Mouse (Mus musculus) midbrain, embryonic 12.5 days (tissue): Measurements from ENCODE around the gene Tubg1. TPM values are rescaled to one million over a fixed set of nuclear protein-coding genes. Genes with fewer than 3 reads are reported as not detected.
"Not testable (repeated sequence)": the region's sequence is repeated elsewhere in the genome, so short reads cannot be mapped to it uniquely, and the experiment has no call there.

Experiments used
- ATAC-seq: fragments of 200-750 bp; cut with Nextera tagmentation; 2 replicates; pipeline ENCODE4 v1.8.0; 2017; ENCODE audit warnings: low read depth, moderate TSS enrichment, moderate library complexity; ENCODE audit not compliant: low FRiP score
- H3K27ac ChIP-seq: fragments of 300-500 bp; sonication (generic); replicated peaks from 2 replicates; pipeline ENCODE4 v1.5.1; 2016; ENCODE audit warnings: mild to moderate bottlenecking
- H3K27me3 ChIP-seq: fragments of 300-500 bp; sonication (generic); 2 replicates; pipeline ENCODE4 v1.6.1; 2016; ENCODE audit warnings: mild to moderate bottlenecking
- H3K36me3 ChIP-seq: fragments of 300-500 bp; sonication (generic); 2 replicates; pipeline ENCODE4 v1.6.1; 2016
- H3K4me1 ChIP-seq: fragments of 300-500 bp; sonication (generic); 2 replicates; pipeline ENCODE4 v1.6.1; 2016
- H3K4me2 ChIP-seq: fragments of 300-500 bp; sonication (generic); replicated peaks from 2 replicates; pipeline ENCODE4 v1.6.1; 2016; ENCODE audit warnings: mild to moderate bottlenecking, moderate library complexity
- H3K4me3 ChIP-seq: fragments of 300-500 bp; sonication (generic); 2 replicates; pipeline ENCODE4 v1.5.1; 2016; ENCODE audit warnings: mild to moderate bottlenecking
- H3K9ac ChIP-seq: fragments of 300-500 bp; sonication (generic); replicated peaks from 2 replicates; pipeline ENCODE4 v1.6.1; 2016; ENCODE audit warnings: mild to moderate bottlenecking, moderate library complexity
- H3K9me3 ChIP-seq: fragments of 300-500 bp; sonication (generic); 2 replicates; pipeline ENCODE4 v1.6.1; 2016; ENCODE audit warnings: mild to moderate bottlenecking
- WGBS: fragments of 180-500 bp; shearing (Covaris S2); methylation state at CpG from one replicate; pipeline ENCODE4 v1.1.7; 2016; 5-methylcytosine and 5-hydroxymethylcytosine counted together
- polyA plus RNA-seq: library from polyadenylated mRNA; unstranded; fragments of >200 nt; fragmentation: Nextera tagmentation; extraction: Ambion mirVana; gene quantifications from 2 replicates; pipeline ENCODE4 v1.2.1, GENCODE M21; 2016

The Tubg1 gene
- polyA plus RNA-seq, 1 experiment from 2014 or later: 97.4 TPM

DNA sequence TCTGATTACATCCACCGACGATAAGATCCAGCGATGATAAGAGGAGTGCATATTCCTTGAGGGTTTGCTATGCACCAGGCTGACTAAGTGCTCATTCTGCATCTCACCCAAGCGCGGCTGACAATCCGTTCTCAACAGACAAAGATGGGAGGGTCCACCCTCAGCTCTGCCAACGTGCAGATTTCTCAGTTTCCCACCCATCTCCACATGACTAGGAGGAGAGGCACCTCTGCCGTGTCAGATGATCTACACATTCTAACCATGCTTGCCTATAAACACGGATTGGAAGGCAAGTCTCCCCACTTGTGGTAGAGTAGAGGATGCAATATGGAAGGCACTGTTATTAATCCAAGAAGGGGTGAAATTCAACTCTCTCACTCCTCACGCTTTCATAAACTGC lies 29.0 kb downstream of the Tubg1 start:
- WGBS: 74% methylated on average over 10 of the region's 10 CpGs
- H3K27me3 ChIP-seq: no peaks in the 10 kb centered on the region
- H3K36me3 ChIP-seq: no peaks in the 10 kb centered on the region
- no peaks in the 10 kb centered on the region for H3K9me3 ChIP-seq
- no peak overlapping the region for H3K9ac ChIP-seq
- 0 out of 2 replicates have a peak overlapping the region, but pooled peaks have one; percentile 5 for H3K27ac ChIP-seq
- no peak overlapping the region for H3K4me2 ChIP-seq
- no peak for ATAC-seq
- H3K4me3 ChIP-seq: no peak overlapping the region
- peaks cover 17% of the 10 kb centered on the region for H3K4me1 ChIP-seq

DNA sequence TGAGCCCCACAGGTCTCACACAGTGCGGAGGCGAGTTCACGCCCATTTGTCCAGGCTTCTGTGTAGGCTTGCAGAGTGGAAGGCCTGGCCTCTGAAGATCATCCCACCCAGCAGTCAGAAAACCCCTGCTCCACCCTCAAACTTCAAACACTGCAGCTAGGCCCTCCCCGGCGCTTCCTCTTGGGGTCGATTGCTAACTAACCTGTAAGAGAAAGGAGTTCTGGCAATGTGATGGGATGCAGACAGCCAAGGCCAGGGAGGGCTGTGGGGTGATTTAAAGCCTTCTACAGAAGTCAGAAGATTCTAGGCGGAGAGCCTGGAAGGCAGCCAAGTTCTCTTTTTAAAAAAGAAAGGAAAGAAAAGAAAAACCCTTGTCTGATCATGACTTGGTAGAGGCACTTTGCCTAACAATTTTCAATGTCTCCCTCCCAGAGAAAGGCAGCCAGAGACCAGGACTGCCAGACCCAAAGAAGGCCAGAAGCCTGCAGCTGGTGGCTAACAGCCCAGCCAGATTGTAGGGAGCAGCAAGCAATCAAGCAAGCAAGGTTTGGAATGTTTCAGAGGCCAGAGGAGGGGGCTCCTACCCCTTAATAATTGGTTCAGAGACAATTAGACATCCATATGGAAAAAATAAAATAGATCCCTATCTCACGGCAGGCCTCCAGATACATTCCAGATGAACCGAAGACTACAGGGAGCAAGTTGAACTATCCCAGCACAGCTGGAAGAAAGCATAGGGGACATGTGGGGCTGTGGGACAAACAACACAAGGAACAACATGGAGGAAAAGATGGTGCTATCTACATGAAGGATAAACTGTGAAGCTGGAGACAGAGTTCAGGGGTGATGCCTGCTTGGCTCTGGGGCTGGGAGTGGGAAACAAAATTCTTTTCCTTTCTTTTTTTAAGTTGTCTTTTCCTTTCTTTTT lies 29.7 kb downstream of the Tubg1 start:
- Histone ChIP-seq H3K4me2 (no peak overlapping the region), H3K9me3 (no peaks in the 10 kb centered on the region), H3K4me1 (peaks cover 14% of the 10 kb centered on the region), H3K27me3 (no peaks in the 10 kb centered on the region), H3K9ac (no peak overlapping the region), H3K4me3 (no peak overlapping the region), H3K36me3 (no peaks in the 10 kb centered on the region), H3K27ac (0 out of 2 replicates have a peak overlapping the region, but pooled peaks have one; percentile 5)
- 65% methylated on average over 9 of the region's 9 CpGs for WGBS
- no peak for ATAC-seq

DNA sequence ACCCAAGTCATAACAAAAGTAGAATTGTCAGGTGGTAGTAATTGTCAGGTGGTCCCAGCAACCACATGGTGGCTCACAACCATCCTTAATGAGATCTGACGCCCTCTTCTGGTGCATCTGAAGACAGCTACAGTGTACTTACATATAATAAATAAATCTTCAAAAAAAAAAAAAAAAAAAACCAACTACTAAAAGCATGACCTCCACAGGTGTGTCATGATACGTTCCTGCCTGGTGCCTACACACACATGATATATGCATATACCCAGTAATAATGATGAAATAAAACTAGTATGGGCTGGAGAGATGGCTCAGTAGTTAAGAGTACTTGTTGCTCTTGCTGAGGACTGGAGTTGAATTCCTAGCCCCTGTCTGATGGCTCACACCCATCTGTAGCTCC lies 31.3 kb downstream of the Tubg1 start:
- Histone ChIP-seq H3K4me3 (no peak overlapping the region), H3K36me3 (no peaks in the 10 kb centered on the region), H3K4me2 (no peak overlapping the region), H3K9me3 (no peaks in the 10 kb centered on the region), H3K9ac (no peak overlapping the region), H3K27me3 (peaks cover 7% of the 10 kb centered on the region; the same call in 1 of the 2 replicates), H3K4me1 (peaks cover 23% of the 10 kb centered on the region), H3K27ac (no peak overlapping the region)
- 44% methylated on average over 2 of the region's 2 CpGs for WGBS
- no peak for ATAC-seq

DNA sequence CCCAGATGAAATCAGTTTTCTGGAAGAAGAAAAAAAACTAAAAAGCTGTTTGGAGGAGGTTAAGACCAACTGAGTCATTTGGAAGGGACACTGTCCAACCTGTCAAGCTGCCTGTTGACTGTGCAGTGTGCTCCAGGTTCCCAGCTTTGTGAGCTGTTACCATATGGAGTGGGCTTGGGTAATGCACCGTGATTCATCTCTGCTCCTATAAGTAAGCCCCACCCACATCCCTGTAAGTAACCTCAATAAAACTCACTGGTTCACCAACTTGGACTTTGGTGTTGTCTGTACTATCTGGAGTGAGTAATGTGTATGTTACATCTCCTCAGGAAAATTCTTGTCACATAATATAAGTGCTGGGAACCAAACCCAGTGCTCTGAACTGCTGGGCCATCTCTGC lies 33.1 kb downstream of the Tubg1 start:
- WGBS: 68% methylated on average over 1 of the region's 1 CpGs
- no peak for ATAC-seq
- no peaks in the 10 kb centered on the region for H3K36me3 ChIP-seq
- peaks cover 22% of the 10 kb centered on the region for H3K27me3 ChIP-seq
- H3K27ac ChIP-seq: no peak overlapping the region
- H3K4me3 ChIP-seq: no peak overlapping the region
- no peak overlapping the region for H3K9ac ChIP-seq
- H3K4me2 ChIP-seq: no peak overlapping the region
- H3K9me3 ChIP-seq: no peaks in the 10 kb centered on the region
- peaks cover 22% of the 10 kb centered on the region for H3K4me1 ChIP-seq

DNA sequence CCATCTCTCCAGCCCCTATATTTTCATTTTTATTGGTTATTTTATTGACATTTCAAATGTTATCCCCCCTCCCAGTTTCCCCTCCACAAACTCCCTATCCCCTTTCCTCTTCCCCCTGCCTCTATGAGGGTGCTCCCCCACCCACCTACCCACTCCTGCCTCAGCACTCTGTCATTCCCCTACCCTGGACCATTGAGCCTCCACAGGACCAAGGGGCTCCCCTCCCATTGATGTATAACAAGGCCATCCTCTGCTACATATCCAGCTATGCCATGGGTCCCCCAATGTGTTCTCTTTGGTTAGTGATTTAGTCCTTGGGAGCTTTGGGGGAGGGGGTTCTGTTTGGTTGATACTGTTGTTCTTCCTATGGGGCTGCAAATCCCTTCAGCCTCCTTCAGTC lies 34.9 kb downstream of the Tubg1 start:
- Histone ChIP-seq H3K9me3 (no peaks in the 10 kb centered on the region), H3K27me3 (peaks cover 29% of the 10 kb centered on the region), H3K9ac (no peak overlapping the region), H3K27ac (no peak overlapping the region), H3K4me2 (no peak overlapping the region), H3K4me1 (peaks cover 14% of the 10 kb centered on the region), H3K4me3 (no peak overlapping the region), H3K36me3 (no peaks in the 10 kb centered on the region)
- ATAC-seq: no peak

GRCm38 (mm10) chr11:101155151-101155550 lies 35.4 kb downstream of the Tubg1 start:
- H3K4me2 ChIP-seq: peak overlapping the region; percentile 65; the same call in 1 of the 2 replicates
- H3K36me3 ChIP-seq: no peaks in the 10 kb centered on the region
- peaks cover 32% of the 10 kb centered on the region for H3K27me3 ChIP-seq
- 66% methylated on average over 6 of the region's 6 CpGs for WGBS
- peaks cover 12% of the 10 kb centered on the region for H3K4me1 ChIP-seq
- no peak for ATAC-seq
- no peak overlapping the region for H3K9ac ChIP-seq
- no peak overlapping the region for H3K27ac ChIP-seq
- H3K9me3 ChIP-seq: no peaks in the 10 kb centered on the region
- H3K4me3 ChIP-seq: no peak overlapping the region; the same call in 1 of the 2 replicates

GRCm38 (mm10) chr11:101155728-101156371 lies 36.1 kb downstream of the Tubg1 start, which contains the start of gene Tubg2:
Gene Tubg2, plus strand, starts transcription at chr11:101155907.
- peaks cover 12% of the 10 kb centered on the region for H3K4me1 ChIP-seq
- peaks cover 37% of the 10 kb centered on the region for H3K27me3 ChIP-seq
- H3K36me3 ChIP-seq: no peaks in the 10 kb centered on the region
- H3K4me3 ChIP-seq: peak within 1 kb of the TSS; percentile 43
- peak within 1 kb of the TSS; percentile 83 for H3K27ac ChIP-seq
- H3K9ac ChIP-seq: peak within 1 kb of the TSS; percentile 64
- H3K4me2 ChIP-seq: peak within 1 kb of the TSS; percentile 65
- no peaks in the 10 kb centered on the region for H3K9me3 ChIP-seq
- peak; percentile 41; the same call in 1 of the 2 replicates for ATAC-seq
- 2% methylated on average over 36 of the region's 36 CpGs for WGBS

- ATAC-seq, H3K9ac ChIP-seq, H3K27ac ChIP-seq, H3K9me3 ChIP-seq, H3K4me2 ChIP-seq, H3K4me3 ChIP-seq: not testable (repeated sequence)
- peaks cover 76% of the 10 kb centered on the region for H3K27me3 ChIP-seq
- H3K4me1 ChIP-seq: peaks cover 22% of the 10 kb centered on the region
- 87% methylated on average over 9 of the region's 10 CpGs for WGBS
- peaks cover 14% of the 10 kb centered on the region for H3K36me3 ChIP-seq
Observed at GRCm38 (mm10) chr11:101160151-101160550, 40.4 kb downstream of the Tubg1 start.

- peaks cover 82% of the 10 kb centered on the region for H3K27me3 ChIP-seq
- not testable (repeated sequence) for H3K9me3 ChIP-seq, ATAC-seq, H3K4me2 ChIP-seq, H3K4me3 ChIP-seq, H3K9ac ChIP-seq, H3K27ac ChIP-seq
- H3K4me1 ChIP-seq: peaks cover 15% of the 10 kb centered on the region
- peaks cover 15% of the 10 kb centered on the region for H3K36me3 ChIP-seq
- WGBS: 67% methylated on average over 8 of the region's 8 CpGs
Observed at GRCm38 (mm10) chr11:101160981-101161505, 41.3 kb downstream of the Tubg1 start.

DNA sequence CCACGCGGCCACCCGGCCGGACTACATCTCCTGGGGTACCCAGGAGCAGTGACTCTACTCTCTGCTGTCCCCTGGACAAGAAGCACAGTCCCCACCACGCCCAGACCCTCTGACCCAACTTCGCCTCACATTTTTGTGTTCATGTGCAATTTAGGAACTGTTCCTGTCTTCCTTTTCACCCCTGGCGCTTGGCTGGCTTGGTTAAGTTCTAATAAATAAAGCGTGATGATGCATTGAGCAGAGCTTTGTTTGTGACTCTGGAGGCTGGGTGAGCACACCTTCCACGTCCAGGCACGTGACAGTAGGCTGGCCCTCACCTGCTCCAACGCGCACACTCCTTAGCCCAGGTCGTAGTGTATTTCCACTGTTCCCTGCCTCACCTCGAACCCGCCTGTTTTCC lies 41.8 kb downstream of the Tubg1 start:
- no peaks in the 10 kb centered on the region for H3K9me3 ChIP-seq
- no peak overlapping the region for H3K4me2 ChIP-seq
- H3K36me3 ChIP-seq: peaks cover 19% of the 10 kb centered on the region
- WGBS: 90% methylated on average over 15 of the region's 15 CpGs
- peaks cover 11% of the 10 kb centered on the region for H3K4me1 ChIP-seq
- peaks cover 82% of the 10 kb centered on the region for H3K27me3 ChIP-seq
- no peak for ATAC-seq
- no peak overlapping the region for H3K4me3 ChIP-seq
- no peak overlapping the region for H3K9ac ChIP-seq
- no peak overlapping the region for H3K27ac ChIP-seq

DNA sequence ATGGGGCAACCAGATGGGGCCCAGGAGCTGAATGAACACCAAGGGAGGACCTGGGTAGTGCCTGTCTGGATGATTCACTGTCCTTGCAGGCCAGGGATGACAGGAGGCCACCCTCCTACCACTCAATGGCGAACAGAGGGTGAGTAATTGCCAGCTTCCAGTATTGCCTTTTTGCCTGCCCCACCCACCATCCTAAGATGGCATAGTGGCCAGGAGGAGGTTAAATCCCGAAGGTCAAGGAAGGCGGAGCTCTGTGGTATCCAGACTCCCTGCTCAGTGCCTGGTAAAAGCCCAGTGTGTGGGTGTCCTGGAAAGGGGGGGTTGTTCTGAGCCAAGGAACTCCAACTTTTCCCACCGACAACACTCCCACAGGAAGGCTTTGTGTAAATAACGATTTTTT lies 42.6 kb downstream of the Tubg1 start:
- Histone ChIP-seq H3K27ac (no peak overlapping the region), H3K4me2 (no peak overlapping the region), H3K9me3 (no peaks in the 10 kb centered on the region), H3K9ac (no peak overlapping the region), H3K4me1 (peaks cover 11% of the 10 kb centered on the region), H3K4me3 (no peak overlapping the region), H3K27me3 (peaks cover 85% of the 10 kb centered on the region), H3K36me3 (peaks cover 25% of the 10 kb centered on the region)
- no peak for ATAC-seq
- 60% methylated on average over 5 of the region's 5 CpGs for WGBS

DNA sequence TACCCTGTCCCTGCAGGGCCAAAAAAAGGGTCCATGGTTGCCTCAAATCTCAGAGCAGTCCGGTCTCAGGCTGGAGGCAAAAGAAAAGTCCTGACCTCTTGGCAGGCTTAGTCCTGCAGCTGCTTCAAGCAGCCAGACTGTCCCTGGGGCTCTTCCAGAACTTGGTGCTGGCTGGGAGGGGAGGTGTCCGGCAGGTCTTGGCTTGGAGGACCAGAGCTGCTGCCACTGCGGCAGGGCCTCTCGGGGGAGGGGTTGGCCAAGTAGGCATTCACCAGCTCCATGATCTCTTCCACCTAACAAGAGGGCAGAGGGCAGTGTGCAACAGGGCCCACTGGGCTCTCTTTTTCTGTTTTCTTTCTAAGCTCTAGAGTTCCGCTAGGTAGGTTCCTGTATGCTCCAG lies 43.0 kb downstream of the Tubg1 start:
- no peak overlapping the region for H3K4me2 ChIP-seq
- ATAC-seq: no peak
- peaks cover 11% of the 10 kb centered on the region for H3K4me1 ChIP-seq
- no peaks in the 10 kb centered on the region for H3K9me3 ChIP-seq
- no peak overlapping the region for H3K9ac ChIP-seq
- H3K4me3 ChIP-seq: no peak overlapping the region
- WGBS: 39% methylated on average over 5 of the region's 5 CpGs
- H3K27me3 ChIP-seq: peaks cover 85% of the 10 kb centered on the region
- peaks cover 29% of the 10 kb centered on the region for H3K36me3 ChIP-seq
- H3K27ac ChIP-seq: no peak overlapping the region
